8 mouse cellular contexts compared by ENCODE assay signal in genomic region chr7:127477687-127478634, GRCm38 (mm10). TPM values are rescaled to one million over a fixed set of nuclear protein-coding genes. Genes with fewer than 3 reads are reported as not detected.
A peak's percentile ranks its signal among the peaks of the same experiment; 100 is the strongest.
DNase-seq lines count a peak whose midpoint lies in the region; ATAC-seq lines count a peak whose summit lies in the region.

No protein-coding gene starts in this region.

- H3K27me3 ChIP-seq in hindbrain, embryonic 12.5 days, result no peaks in the 10 kb centered on the region

- under 1% methylated on average over 50 of the region's 50 CpGs for WGBS in hindbrain, embryonic 12.5 days

- no peaks in the 10 kb centered on the region for H3K9me3 ChIP-seq in hindbrain, embryonic 12.5 days (replicated peaks)

- H3K4me3 ChIP-seq in hindbrain, embryonic 12.5 days, result peak overlapping the region; percentile 99

- ATAC-seq in hindbrain, embryonic 12.5 days (ENCODE audit: low FRiP score), result peak; percentile 94

- H3K36me3 ChIP-seq in hindbrain, embryonic 12.5 days, result peaks cover 58% of the 10 kb centered on the region

- peak; percentile 99 for DNase-seq in NIH3T3 (ENCODE audit: low read depth)
- DNase-seq in cerebellum, postnatal 10 days, result peak; percentile 100
- DNase-seq in frontal cortex, postnatal 10 days (ENCODE audit: low spot score in 2 of 2), result peak; percentile 98 to 100
- peak; percentile 99 to 100 for DNase-seq in layer of hippocampus, postnatal 14 days (ENCODE audit: low spot score in 2 of 2)
- DNase-seq in lung, postnatal 14 days, result peak; percentile 99
- peak; percentile 99 for DNase-seq in retina, adult 2 months (ENCODE audit: low read depth, low spot score)
- DNase-seq in thymus, postnatal 36 days, result peak; percentile 99

- peak overlapping the region; percentile 99 for H3K9ac ChIP-seq in hindbrain, embryonic 12.5 days

- H3K4me1 ChIP-seq in hindbrain, embryonic 12.5 days, result peaks cover 30% of the 10 kb centered on the region

- H3K27ac ChIP-seq in hindbrain, embryonic 12.5 days, result peak overlapping the region; percentile 97

- H3K4me2 ChIP-seq in hindbrain, embryonic 12.5 days (replicated peaks), result peak overlapping the region; percentile 100

RNA-seq across cellular contexts. Expression of gene Fbrs, which starts 1.0 kb away (rescaled TPM):
- polyA plus RNA-seq in hindbrain, embryonic 12.5 days (2016; fragmentation: Nextera tagmentation; extraction: Ambion mirVana), result 14.4 and 15.6 TPM in 2 replicates
- total RNA-seq in layer of hippocampus, postnatal 14 days (2021), result 10 to 100 TPM; 62.9 to 66.8 TPM

RNA-seq across cellular contexts. Expression of gene Prr14, which starts 18.6 kb away (rescaled TPM):
- polyA plus RNA-seq in hindbrain, embryonic 12.5 days (2016; fragmentation: Nextera tagmentation; extraction: Ambion mirVana), result 55.4 and 56.3 TPM in 2 replicates
- total RNA-seq in layer of hippocampus, postnatal 14 days (2021), result 10 to 100 TPM; 29.4 to 31.3 TPM

RNA-seq across cellular contexts. Expression of gene Zfp689, which starts 29.0 kb away (rescaled TPM):
- 16.3 and 17.7 TPM in 2 replicates for polyA plus RNA-seq in hindbrain, embryonic 12.5 days (2016; fragmentation: Nextera tagmentation; extraction: Ambion mirVana)
- total RNA-seq in layer of hippocampus, postnatal 14 days (2021), result 1 to 10 TPM; 7.3 to 8.1 TPM

RNA-seq across cellular contexts. Expression of gene Srcap, which starts 33.8 kb away (rescaled TPM):
- 90.8 and 96.2 TPM in 2 replicates for polyA plus RNA-seq in hindbrain, embryonic 12.5 days (2016; fragmentation: Nextera tagmentation; extraction: Ambion mirVana)
- 100 to 1,000 TPM; 104 to 115 TPM for total RNA-seq in layer of hippocampus, postnatal 14 days (2021)

RNA-seq across cellular contexts. Expression of gene Gm42715, which starts 41.4 kb away (rescaled TPM):
- 16.7 and 16.9 TPM in 2 replicates for polyA plus RNA-seq in hindbrain, embryonic 12.5 days (2016; fragmentation: Nextera tagmentation; extraction: Ambion mirVana)
- 10 to 100 TPM in 1 of 2 experiments, 1 to 10 TPM in 1; 9.8 to 11.0 TPM for total RNA-seq in layer of hippocampus, postnatal 14 days (2021)

Comparison
In these comparisons a context has a peak if more than half of its experiments do, and no peak if none do; other contexts are left out.
1. Peak in every context shown above with its lines: DNase-seq, ATAC-seq, H3K4me3 ChIP-seq and H3K27ac ChIP-seq.